Mouse (Mus musculus): ENCODE data around the gene Dapk2. TPM values are rescaled to one million over a fixed set of nuclear protein-coding genes. Genes with fewer than 3 reads are reported as not detected.

Gene Dapk2
- total and polyA plus RNA-seq, 3 experiments = 5.6 to 5.8 (median 5.8) TPM

DNA sequence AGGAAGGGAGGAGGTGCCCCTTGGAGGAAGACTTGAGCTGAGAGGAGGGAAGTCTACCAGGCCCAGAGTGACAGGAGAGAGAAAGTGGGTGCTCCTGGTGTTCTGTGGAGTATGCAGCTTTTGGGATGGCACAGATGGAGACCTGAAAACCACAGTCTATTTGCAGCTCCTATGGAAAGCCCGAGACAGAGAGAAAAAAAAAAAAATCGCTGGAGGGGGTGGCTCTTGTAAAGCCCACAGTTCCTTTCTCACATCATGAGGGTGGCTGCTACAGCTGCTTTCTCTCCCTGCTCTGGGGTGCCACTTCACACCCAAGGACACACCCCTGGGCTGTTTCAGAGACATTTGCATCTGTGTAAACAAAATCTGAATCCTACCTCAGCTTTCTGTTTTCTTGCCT, 107.6 kb downstream of the Dapk2 start:
- H3K27me3 ChIP-seq (ENCODE audit: control insufficient read depth, insufficient read depth, low read length) = no peaks in the 10 kb centered on the region
- no peaks in the 10 kb centered on the region for H3K79me2 ChIP-seq (replicated peaks; ENCODE audit: control insufficient read depth, insufficient read depth, low read length)
- H3K4me1 ChIP-seq (ENCODE audit: control insufficient read depth, insufficient read depth, low read length) = peaks cover 3% of the 10 kb centered on the region
- TF ChIP-seq EP300 (IDR thresholded peaks at IDR 0.05; ENCODE audit: insufficient read depth, low read depth, low read length) (no peak), CTCF (IDR thresholded peaks at IDR 0.05) (no peak), POLR2A (IDR thresholded peaks at IDR 0.05; ENCODE audit: insufficient read depth, low read depth, low read length) (no peak)
- H3K36me3 ChIP-seq (ENCODE audit: control insufficient read depth, insufficient read depth, low read length) = peaks cover 2% of the 10 kb centered on the region; the same call in 1 of the 2 replicates
- H3K27ac ChIP-seq = no peak overlapping the region
- no peak overlapping the region for H3K4me3 ChIP-seq
- no peak for DNase-seq
- intact Hi-C loops (cut with DNase I) = no loop called here
- 44% methylated on average over 2 of the region's 2 CpGs for WGBS
- H3K9ac ChIP-seq (ENCODE audit: low read depth, low read length) = no peak overlapping the region

DNA sequence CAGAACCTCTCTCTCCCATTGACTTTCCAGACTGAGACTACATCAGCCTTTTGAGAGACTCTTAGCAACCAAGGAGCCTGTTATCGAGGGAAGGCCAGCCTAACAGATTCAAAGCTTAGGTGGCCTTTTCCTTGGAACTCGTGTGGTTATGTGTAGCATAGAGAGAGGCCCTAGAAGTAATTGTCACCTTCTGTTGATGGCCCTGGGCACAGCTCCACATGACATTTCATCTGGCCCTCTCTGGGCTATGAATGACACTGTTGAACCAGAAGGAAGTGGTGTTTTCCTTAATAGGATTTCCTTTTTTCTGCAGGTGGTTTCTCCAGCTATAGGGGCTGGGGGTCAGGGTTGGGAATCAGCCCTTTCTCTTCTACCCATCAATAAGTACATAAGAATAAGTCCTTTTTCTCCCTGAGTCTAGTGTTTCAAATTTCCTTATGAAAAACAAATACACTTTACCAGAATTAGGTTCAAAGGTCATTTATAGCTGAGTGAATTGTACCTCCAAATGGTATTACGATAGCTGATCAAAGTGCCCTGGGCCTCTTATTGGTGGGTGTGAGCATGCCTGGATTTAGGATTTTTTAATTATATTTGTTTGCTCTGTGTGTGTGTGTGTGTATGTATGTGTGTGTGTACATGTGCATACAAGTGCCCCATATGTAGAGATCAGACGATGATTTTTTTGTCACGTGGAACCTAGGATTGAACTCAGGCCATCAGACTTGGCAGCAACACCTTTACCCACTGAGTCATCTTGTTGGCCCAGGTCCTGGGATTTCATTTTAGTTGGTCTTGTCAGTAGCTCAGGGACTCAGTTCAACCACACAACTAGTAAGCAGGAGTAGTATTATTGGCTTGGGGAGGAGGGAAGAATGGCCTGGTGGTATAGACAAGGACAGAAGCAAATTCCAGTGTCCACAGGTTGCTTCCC, 108.5 kb downstream of the Dapk2 start:
- Histone ChIP-seq H3K36me3 (ENCODE audit: control insufficient read depth, insufficient read depth, low read length) (peaks cover 2% of the 10 kb centered on the region; the same call in 1 of the 2 replicates), H3K4me1 (ENCODE audit: control insufficient read depth, insufficient read depth, low read length) (peaks cover 3% of the 10 kb centered on the region), H3K9ac (ENCODE audit: low read depth, low read length) (no peak overlapping the region), H3K27me3 (ENCODE audit: control insufficient read depth, insufficient read depth, low read length) (no peaks in the 10 kb centered on the region), H3K27ac (no peak overlapping the region), H3K4me3 (no peak overlapping the region), H3K79me2 (replicated peaks; ENCODE audit: control insufficient read depth, insufficient read depth, low read length) (no peaks in the 10 kb centered on the region)
- no peak for TF ChIP-seq CTCF (IDR thresholded peaks at IDR 0.05)
- no peak for TF ChIP-seq EP300 (IDR thresholded peaks at IDR 0.05; ENCODE audit: insufficient read depth, low read depth, low read length)
- TF ChIP-seq POLR2A (IDR thresholded peaks at IDR 0.05; ENCODE audit: insufficient read depth, low read depth, low read length) = no peak
- 50% methylated on average over 5 of the region's 5 CpGs for WGBS
- intact Hi-C loops (cut with DNase I) = no loop called here
- no peak for DNase-seq

GRCm38 (mm10) chr9:66268804-66269203, 110.8 kb downstream of the Dapk2 start:
- Histone ChIP-seq H3K27ac (no peak overlapping the region), H3K27me3 (ENCODE audit: control insufficient read depth, insufficient read depth, low read length) (no peaks in the 10 kb centered on the region), H3K4me1 (ENCODE audit: control insufficient read depth, insufficient read depth, low read length) (peaks cover 3% of the 10 kb centered on the region), H3K4me3 (no peak overlapping the region), H3K79me2 (replicated peaks; ENCODE audit: control insufficient read depth, insufficient read depth, low read length) (no peaks in the 10 kb centered on the region), H3K9ac (ENCODE audit: low read depth, low read length) (no peak overlapping the region), H3K36me3 (ENCODE audit: control insufficient read depth, insufficient read depth, low read length) (peaks cover 2% of the 10 kb centered on the region; the same call in 1 of the 2 replicates)
- DNase-seq = no peak
- WGBS = 78% methylated on average over 4 of the region's 4 CpGs
- peak; percentile 19; the same call in 1 of the 2 replicates for TF ChIP-seq CTCF (IDR thresholded peaks at IDR 0.05)
- TF ChIP-seq POLR2A (IDR thresholded peaks at IDR 0.05; ENCODE audit: insufficient read depth, low read depth, low read length) = no peak
- TF ChIP-seq EP300 (IDR thresholded peaks at IDR 0.05; ENCODE audit: insufficient read depth, low read depth, low read length) = no peak
- intact Hi-C loops (cut with DNase I) = no loop called here

DNA sequence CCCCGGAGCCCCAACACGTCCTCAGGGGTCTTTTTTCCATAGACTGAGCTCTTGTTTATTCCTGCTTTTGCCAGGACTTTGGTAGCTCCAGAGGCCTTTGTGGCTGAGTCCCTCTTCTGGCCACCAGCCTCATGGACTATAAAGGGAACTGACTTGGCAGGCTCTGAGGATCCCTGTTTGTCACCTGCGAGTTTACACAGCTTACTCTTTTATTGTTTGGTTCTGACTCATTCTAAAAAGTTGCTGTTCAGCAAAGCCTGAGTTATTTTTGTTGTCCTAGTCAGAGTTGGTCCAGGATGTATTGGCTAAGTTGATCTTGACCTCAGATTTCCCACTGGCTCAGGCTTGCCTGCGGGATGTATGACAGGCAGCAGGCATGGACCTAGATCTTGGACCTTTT, 112.0 kb downstream of the Dapk2 start:
- H3K79me2 ChIP-seq (replicated peaks; ENCODE audit: control insufficient read depth, insufficient read depth, low read length) = no peaks in the 10 kb centered on the region
- WGBS = 26% methylated on average over 4 of the region's 4 CpGs
- peak overlapping the region; percentile 55 for H3K27ac ChIP-seq
- TF ChIP-seq CTCF (IDR thresholded peaks at IDR 0.05) (peak; percentile 67), EP300 (IDR thresholded peaks at IDR 0.05; ENCODE audit: insufficient read depth, low read depth, low read length) (no peak)
- H3K4me1 ChIP-seq (ENCODE audit: control insufficient read depth, insufficient read depth, low read length) = peaks cover 3% of the 10 kb centered on the region
- intact Hi-C loops (cut with DNase I) = no loop called here
- H3K9ac ChIP-seq (ENCODE audit: low read depth, low read length) = no peak overlapping the region
- H3K36me3 ChIP-seq (ENCODE audit: control insufficient read depth, insufficient read depth, low read length) = peaks cover 2% of the 10 kb centered on the region; the same call in 1 of the 2 replicates
- DNase-seq = peak in 1 of 2 experiments; percentile 40
- no peak overlapping the region for H3K4me3 ChIP-seq
- no peaks in the 10 kb centered on the region for H3K27me3 ChIP-seq (ENCODE audit: control insufficient read depth, insufficient read depth, low read length)

DNA sequence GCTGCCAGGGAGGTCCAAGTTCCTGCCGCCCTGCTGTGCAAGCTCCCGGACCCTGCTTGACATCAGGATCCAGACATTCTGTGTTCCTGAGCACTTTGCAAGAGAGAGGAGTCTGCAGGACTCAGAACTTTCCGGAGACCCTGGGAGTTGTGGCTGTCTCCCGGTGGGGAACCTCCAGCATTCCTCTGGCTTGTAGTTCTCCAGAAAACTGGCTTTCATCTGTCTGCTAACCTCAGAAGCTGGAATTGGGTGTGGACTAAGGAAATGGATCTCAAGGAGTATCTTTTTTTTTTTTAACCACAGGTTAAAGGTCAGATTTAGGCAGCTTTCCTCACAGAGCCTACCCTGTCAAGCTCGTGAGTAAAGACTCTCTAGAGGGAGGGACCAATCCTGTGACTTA, 113.7 kb downstream of the Dapk2 start:
- H3K4me1 ChIP-seq (ENCODE audit: control insufficient read depth, insufficient read depth, low read length) = peaks cover 13% of the 10 kb centered on the region
- TF ChIP-seq EP300 (IDR thresholded peaks at IDR 0.05; ENCODE audit: insufficient read depth, low read depth, low read length) = no peak
- TF ChIP-seq CTCF (IDR thresholded peaks at IDR 0.05) = no peak
- TF ChIP-seq POLR2A (IDR thresholded peaks at IDR 0.05; ENCODE audit: insufficient read depth, low read depth, low read length) = no peak
- no peak overlapping the region for H3K27ac ChIP-seq
- no peaks in the 10 kb centered on the region for H3K27me3 ChIP-seq (ENCODE audit: control insufficient read depth, insufficient read depth, low read length)
- no peaks in the 10 kb centered on the region for H3K79me2 ChIP-seq (replicated peaks; ENCODE audit: control insufficient read depth, insufficient read depth, low read length)
- peaks cover 5% of the 10 kb centered on the region; the same call in 1 of the 2 replicates for H3K36me3 ChIP-seq (ENCODE audit: control insufficient read depth, insufficient read depth, low read length)
- H3K4me3 ChIP-seq = no peak overlapping the region
- WGBS = 73% methylated on average over 5 of the region's 5 CpGs
- DNase-seq = no peak
- intact Hi-C loops (cut with DNase I) = loop anchor here (2.0 kb wide), 1 partner anchor 19 kb away; no protein-coding TSS in a partner anchor
- no peak overlapping the region for H3K9ac ChIP-seq (ENCODE audit: low read depth, low read length)

DNA sequence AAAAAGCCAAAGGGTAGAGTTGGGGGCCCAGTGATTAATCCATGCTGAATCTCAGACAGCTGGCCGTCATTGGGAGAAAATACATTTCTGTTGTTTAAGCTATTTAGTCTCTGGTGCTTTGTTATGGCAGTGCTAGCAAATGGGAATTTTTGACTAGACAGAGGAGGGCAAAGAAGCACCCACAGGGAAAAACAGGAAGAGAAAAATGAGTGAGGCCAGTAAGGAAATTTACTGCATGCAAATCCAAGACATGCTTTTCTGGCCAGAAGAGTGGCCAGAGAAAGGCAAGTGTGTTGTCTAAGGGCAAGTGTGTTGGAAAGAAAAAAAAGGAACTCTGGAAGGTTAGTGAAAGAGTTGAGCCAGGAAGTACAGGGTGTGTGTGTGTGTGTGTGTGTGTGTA, 115.6 kb downstream of the Dapk2 start:
- H3K36me3 ChIP-seq (ENCODE audit: control insufficient read depth, insufficient read depth, low read length) = peaks cover 5% of the 10 kb centered on the region; the same call in 1 of the 2 replicates
- H3K27ac ChIP-seq = no peak overlapping the region
- H3K79me2 ChIP-seq (replicated peaks; ENCODE audit: control insufficient read depth, insufficient read depth, low read length) = no peaks in the 10 kb centered on the region
- intact Hi-C loops (cut with DNase I) = loop anchor here (2.0 kb wide), 1 partner anchor 21 kb away; no protein-coding TSS in a partner anchor
- WGBS = 98% methylated on average over 1 of the region's 1 CpGs
- H3K9ac ChIP-seq (ENCODE audit: low read depth, low read length) = no peak overlapping the region
- TF ChIP-seq EP300 (IDR thresholded peaks at IDR 0.05; ENCODE audit: insufficient read depth, low read depth, low read length) (no peak), POLR2A (IDR thresholded peaks at IDR 0.05; ENCODE audit: insufficient read depth, low read depth, low read length) (no peak), CTCF (IDR thresholded peaks at IDR 0.05) (no peak)
- no peak for DNase-seq
- no peaks in the 10 kb centered on the region for H3K27me3 ChIP-seq (ENCODE audit: control insufficient read depth, insufficient read depth, low read length)
- peaks cover 19% of the 10 kb centered on the region for H3K4me1 ChIP-seq (ENCODE audit: control insufficient read depth, insufficient read depth, low read length)
- no peak overlapping the region for H3K4me3 ChIP-seq
